Mouse (Mus musculus): ENCODE results near the gene Stoml1.

Gene Stoml1

DNA sequence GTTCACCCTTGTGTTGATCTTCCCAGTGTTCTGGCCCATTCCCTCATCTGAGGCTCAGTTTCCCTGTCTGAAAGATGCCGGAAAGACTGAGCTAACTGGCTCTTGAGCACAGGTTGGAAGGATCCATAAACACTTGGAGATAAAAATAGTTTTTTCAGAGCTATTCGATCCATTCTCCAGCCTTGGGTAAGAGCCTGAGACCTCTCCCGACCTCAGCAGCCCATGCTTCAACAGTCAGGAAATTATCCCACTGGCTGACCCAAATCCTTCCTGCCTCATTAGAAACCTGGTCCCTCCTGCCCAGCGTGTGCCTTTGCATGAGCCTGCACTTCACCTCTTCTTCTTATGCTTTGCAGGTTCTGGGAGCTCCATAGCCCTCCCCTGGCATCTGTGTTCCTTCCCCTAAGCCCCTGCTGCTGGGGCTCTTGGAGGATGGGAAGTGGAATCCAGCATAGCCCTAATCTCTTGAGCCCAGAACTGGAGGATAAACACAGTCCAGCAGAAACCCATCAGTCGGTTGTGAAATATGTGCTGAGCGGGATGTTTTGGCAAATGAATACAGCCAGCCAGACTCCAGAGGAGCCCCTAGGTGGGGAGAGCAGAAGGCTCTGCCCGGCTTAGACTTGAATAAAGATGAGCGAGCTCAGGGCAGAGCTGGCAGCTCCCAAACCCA lies 50.8 kb downstream of the Stoml1 start:
- DNase-seq (ENCODE audit: low read depth): no peak

DNA sequence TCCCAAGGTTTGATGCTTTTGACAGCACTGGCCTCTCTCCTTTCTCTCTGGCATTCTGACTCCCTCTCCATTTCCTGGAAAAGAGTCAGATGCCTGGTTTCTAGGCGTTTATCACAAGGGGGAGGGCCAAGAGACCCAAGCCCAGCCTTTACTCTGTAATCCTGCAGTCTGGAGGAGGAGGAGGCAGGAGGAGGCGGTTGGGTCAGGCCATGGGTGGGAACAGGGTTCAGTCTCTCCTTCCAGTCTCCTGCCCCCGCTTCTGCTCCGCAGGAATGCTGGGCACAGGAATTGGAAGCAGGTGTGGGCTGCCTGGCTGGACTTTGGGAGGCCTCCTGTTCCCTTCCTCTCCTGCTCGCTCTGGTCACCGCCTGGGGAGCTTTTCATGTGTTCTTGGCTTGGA lies 52.7 kb downstream of the Stoml1 start:
- DNase-seq (ENCODE audit: low read depth): no peak

DNA sequence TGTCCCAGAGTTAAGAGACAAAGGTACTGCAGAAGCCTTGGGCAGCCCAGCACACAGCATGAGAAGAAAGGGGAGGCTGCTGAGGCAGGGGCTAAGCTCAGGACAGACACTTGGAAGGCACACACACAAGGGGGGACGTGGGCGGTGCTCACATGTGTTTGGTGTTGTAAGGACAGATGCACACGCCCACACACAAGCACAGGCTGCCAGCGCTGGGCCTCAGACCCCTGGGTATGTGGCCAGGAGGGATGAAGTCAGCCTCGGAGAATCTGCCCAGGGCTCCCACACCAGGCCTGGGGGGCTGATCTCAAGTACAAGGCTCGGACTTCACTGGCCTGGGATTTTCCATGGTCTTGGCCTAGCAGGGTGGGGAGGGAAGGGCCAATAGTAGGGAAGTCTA lies 55.4 kb downstream of the Stoml1 start:
- DNase-seq (ENCODE audit: low read depth): no peak

DNA sequence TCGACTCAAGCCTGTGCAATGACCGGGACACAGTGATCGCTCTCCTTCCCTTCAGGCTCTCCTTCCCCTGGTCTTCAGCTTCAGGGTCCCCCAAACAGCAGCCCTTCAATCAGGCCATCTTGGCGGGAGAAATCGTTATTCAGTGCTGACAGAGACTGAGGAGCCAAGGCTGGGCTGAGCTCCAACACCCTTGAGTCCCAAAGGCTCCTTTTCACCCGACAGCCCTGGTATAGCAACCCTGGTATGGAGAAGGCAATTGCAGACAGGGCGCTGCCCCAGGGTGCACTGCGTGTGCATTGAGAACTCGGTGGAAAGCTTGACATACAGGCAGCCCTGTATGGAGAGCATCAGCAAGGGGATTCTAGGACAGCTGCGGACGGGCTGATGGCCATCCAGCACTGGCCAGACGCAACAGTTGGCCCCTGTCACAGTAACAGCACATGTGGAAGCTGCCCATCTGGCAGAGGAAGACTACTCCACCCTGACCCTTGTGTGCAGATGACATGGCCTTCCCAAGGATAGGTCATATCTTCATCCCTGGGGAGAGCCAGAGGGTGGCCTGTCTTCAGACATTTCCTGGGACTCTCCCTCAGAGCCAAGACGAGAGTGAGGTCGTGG lies 57.2 kb downstream of the Stoml1 start:
- DNase-seq (ENCODE audit: low read depth): no peak

DNA sequence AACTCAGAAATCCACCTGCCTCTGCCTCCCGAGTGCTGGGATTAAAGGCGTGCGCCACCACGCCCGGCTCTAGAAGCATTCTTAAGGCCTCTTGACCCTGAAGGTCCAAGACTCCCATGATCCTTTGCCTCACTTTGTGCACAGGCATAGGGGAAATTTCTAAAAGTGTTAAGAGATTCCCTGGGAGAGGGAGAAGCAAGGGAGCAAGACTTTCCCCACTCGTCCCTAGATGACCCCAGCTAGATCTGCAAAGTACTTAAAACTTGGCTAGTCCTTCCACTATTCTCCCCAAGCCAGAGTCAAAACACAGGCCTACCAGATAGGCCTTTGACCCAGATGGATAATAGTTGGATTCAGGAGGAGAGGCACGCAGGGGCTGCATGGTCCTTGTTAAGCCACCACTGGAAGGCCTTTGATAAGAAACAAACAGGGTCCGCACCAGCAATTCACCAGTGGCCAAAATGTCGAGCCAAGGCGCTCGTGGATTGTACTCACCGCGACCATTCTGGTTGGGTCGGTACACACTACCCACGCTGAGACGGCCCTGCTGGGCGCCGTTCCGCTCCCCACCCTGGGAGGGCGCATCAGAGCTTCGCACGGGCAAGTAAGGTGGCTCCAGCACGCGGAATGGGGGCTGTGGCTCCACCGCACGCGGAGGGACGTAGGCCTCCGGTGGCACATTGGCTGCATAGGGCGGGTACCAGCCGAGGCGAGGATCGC lies 58.4 kb downstream of the Stoml1 start:
- DNase-seq (ENCODE audit: low read depth): no peak

Data from induced T-regulatory cell, adult 2 months (primary cell).